Mouse (Mus musculus) embryonic facial prominence, embryonic 14.5 days (tissue): ENCODE results near the gene Cyp2u1. TPM values are rescaled to one million over a fixed set of nuclear protein-coding genes. Genes with fewer than 3 reads are reported as not detected.

Source experiments
- ATAC-seq: fragments of 200-750 bp; cut with Nextera tagmentation; 2 replicates; pipeline ENCODE4 v1.8.0; 2017; ENCODE audit warnings: low read depth, moderate number of reproducible peaks, moderate TSS enrichment
- DNase-seq: peaks from one replicate; pipeline ENCODE4 v3.0.0-alpha.2; 2015; ENCODE audit warnings: low spot score
- H3K27ac ChIP-seq: fragments of 300-500 bp; sonication (generic); replicated peaks from 2 replicates; pipeline ENCODE4 v1.5.1; 2014; ENCODE audit warnings: low read depth, mild to moderate bottlenecking, low read length, moderate library complexity
- H3K27me3 ChIP-seq: fragments of 300-500 bp; sonication (generic); replicated peaks from 2 replicates; pipeline ENCODE4 v1.6.1; 2014; ENCODE audit warnings: low read length; ENCODE audit not compliant: control insufficient read depth, insufficient read depth
- H3K36me3 ChIP-seq: fragments of 300-500 bp; sonication (generic); 2 replicates; pipeline ENCODE4 v1.6.1; 2014; ENCODE audit warnings: low read length, mixed read lengths; ENCODE audit not compliant: control insufficient read depth, insufficient read depth
- H3K4me1 ChIP-seq: fragments of 300-500 bp; sonication (generic); 2 replicates; pipeline ENCODE4 v1.6.1; 2014; ENCODE audit warnings: antibody characterized with exemption, low read length; ENCODE audit not compliant: control insufficient read depth, insufficient read depth
- H3K4me2 ChIP-seq: fragments of 300-500 bp; sonication (generic); 2 replicates; pipeline ENCODE4 v1.6.1; 2014; ENCODE audit warnings: low read depth, mild to moderate bottlenecking, low read length, moderate library complexity, mixed read lengths
- H3K4me3 ChIP-seq: fragments of 300-500 bp; sonication (generic); 2 replicates; pipeline ENCODE4 v1.5.1; 2014; ENCODE audit warnings: low read depth, mild to moderate bottlenecking, low read length
- H3K9ac ChIP-seq: fragments of 300-500 bp; sonication (generic); 2 replicates; pipeline ENCODE4 v1.6.1; 2014; ENCODE audit warnings: low read depth, mild to moderate bottlenecking, low read length, moderate library complexity, mixed read lengths
- H3K9me3 ChIP-seq: fragments of 300-500 bp; sonication (generic); 2 replicates; pipeline ENCODE4 v1.6.1; 2016; ENCODE audit warnings: low read length; ENCODE audit not compliant: control insufficient read depth
- WGBS: fragments of 180-500 bp; shearing (Covaris S2); extraction: QIAGEN DNeasy Blood & Tissue Kit; methylation state at CpG from one replicate; pipeline ENCODE4 v1.1.7; 2014; 5-methylcytosine and 5-hydroxymethylcytosine counted together
- polyA plus RNA-seq: library from polyadenylated mRNA; unstranded; fragments of >200 nt; fragmentation: Nextera tagmentation; extraction: Ambion mirVana; gene quantifications from 2 replicates; pipeline ENCODE4 v1.2.1, GENCODE M21; 2014

Gene Cyp2u1
- polyA plus RNA-seq, 1 experiment from 2014 or later, result 2.4 TPM

DNA sequence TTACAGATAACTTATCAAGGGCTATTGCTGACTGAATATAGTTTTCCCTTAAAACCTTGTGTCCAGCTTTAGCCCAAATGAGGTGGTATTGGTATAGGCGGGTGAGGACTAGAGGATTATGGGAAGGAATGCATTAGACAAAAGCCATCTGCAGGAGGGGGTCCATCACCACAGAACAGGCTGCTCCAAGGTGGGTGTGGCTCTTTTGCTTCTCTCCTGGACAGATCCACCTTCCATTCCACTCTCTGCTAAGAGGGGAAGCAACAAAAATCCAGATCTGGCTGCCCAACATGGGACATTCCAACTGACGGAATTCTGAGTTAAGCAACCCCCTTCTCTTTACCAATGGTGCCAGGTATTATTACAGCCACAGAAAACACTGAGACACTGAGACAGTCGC lies 44.1 kb downstream of the Cyp2u1 start:
- Histone ChIP-seq H3K9ac (no peak overlapping the region), H3K4me1 (no peaks in the 10 kb centered on the region), H3K27ac (no peak overlapping the region), H3K36me3 (peaks cover 27% of the 10 kb centered on the region), H3K27me3 (no peaks in the 10 kb centered on the region), H3K4me2 (no peak overlapping the region), H3K9me3 (peaks cover 8% of the 10 kb centered on the region), H3K4me3 (no peak overlapping the region)
- no peak for ATAC-seq
- 87% methylated on average over 3 of the region's 3 CpGs for WGBS
- DNase-seq, result no peak

DNA sequence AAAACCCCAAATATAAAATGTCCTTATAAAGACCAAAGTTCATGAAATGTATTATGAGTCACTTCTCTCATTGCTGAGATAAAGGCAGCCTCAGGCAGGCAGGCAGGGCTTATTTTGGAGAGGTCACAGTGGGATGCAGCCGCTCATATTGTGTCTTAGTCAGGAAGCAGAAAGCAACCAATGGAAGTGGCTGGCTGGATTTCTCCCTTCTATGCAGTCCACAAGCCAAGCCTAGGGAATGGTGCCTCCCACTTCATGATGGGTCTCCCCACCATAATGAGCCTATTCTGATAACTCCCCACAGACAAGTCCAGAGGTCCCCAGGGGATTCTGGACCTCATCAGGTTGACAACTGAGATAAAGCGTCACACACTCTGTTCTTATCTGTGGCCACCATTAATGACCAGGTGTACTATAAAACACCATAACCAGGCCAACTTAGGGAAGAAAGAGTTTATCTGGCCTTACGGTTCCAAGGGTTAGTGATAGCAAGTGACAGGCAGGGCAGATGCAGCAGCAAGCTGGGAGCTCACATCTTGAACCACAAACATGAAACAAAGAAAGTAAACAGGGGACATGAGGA lies 47.5 kb downstream of the Cyp2u1 start:
- no peak overlapping the region for H3K4me2 ChIP-seq
- H3K4me3 ChIP-seq, result no peak overlapping the region
- no peaks in the 10 kb centered on the region for H3K4me1 ChIP-seq
- no peak overlapping the region for H3K9ac ChIP-seq
- H3K9me3 ChIP-seq, result peaks cover 5% of the 10 kb centered on the region; the same call in 1 of the 2 replicates
- DNase-seq (no peak), ATAC-seq (no peak)
- no peak overlapping the region for H3K27ac ChIP-seq
- WGBS, result 94% methylated on average over 3 of the region's 3 CpGs
- peaks cover 4% of the 10 kb centered on the region; the same call in 1 of the 2 replicates for H3K36me3 ChIP-seq
- no peaks in the 10 kb centered on the region for H3K27me3 ChIP-seq

GRCm38 (mm10) chr3:131254991-131255390 lies 48.0 kb downstream of the Cyp2u1 start:
- ATAC-seq, result no peak
- H3K9me3 ChIP-seq, result peaks cover 5% of the 10 kb centered on the region; the same call in 1 of the 2 replicates
- WGBS, result 94% methylated on average over 4 of the region's 4 CpGs

DNA sequence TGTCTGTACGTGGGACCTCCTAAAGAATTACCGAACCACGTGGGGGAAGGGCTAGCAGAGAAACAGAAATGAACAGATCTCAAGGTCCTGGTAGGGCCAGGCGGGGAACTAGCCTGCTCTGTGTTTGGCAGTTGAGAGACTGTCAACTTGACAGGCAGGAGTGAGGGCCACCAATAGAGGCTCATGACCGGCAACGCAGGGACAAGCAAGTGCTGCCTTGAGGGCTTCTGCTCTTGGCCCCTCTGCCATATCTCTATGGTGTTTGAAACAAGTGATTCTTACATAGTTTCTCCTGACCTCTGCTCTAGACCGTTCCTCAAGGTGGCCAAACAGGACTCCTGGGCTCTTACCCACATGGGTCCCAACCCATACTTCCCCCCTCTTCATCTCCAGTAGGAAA lies 51.4 kb downstream of the Cyp2u1 start:
- Histone ChIP-seq H3K9ac (no peak overlapping the region), H3K4me1 (no peaks in the 10 kb centered on the region), H3K4me2 (no peak overlapping the region), H3K27ac (no peak overlapping the region), H3K27me3 (no peaks in the 10 kb centered on the region), H3K36me3 (peaks cover 31% of the 10 kb centered on the region), H3K4me3 (no peak overlapping the region), H3K9me3 (peaks cover 5% of the 10 kb centered on the region; the same call in 1 of the 2 replicates)
- ATAC-seq (no peak), DNase-seq (no peak)
- 83% methylated on average over 7 of the region's 7 CpGs for WGBS

More at GRCm38 (mm10) chr3:131254991-131255390, 48.0 kb downstream of the Cyp2u1 start:
- Histone ChIP-seq H3K4me1 (no peaks in the 10 kb centered on the region), H3K9ac (no peak overlapping the region), H3K4me3 (no peak overlapping the region), H3K27me3 (no peaks in the 10 kb centered on the region), H3K27ac (no peak overlapping the region), H3K36me3 (peaks cover 4% of the 10 kb centered on the region; the same call in 1 of the 2 replicates), H3K4me2 (no peak overlapping the region)
- no peak for DNase-seq

GRCm38 (mm10) chr3:131250978-131251377 lies 52.0 kb downstream of the Cyp2u1 start:
- no peak overlapping the region for H3K4me2 ChIP-seq
- no peaks in the 10 kb centered on the region for H3K27me3 ChIP-seq
- peaks cover 34% of the 10 kb centered on the region for H3K36me3 ChIP-seq
- H3K9ac ChIP-seq, result no peak overlapping the region
- no peak overlapping the region for H3K4me3 ChIP-seq
- no peak overlapping the region for H3K27ac ChIP-seq
- H3K9me3 ChIP-seq, result peaks cover 5% of the 10 kb centered on the region; the same call in 1 of the 2 replicates
- DNase-seq, result no peak
- WGBS, result 87% methylated on average over 13 of the region's 13 CpGs
- ATAC-seq, result no peak
- H3K4me1 ChIP-seq, result no peaks in the 10 kb centered on the region

DNA sequence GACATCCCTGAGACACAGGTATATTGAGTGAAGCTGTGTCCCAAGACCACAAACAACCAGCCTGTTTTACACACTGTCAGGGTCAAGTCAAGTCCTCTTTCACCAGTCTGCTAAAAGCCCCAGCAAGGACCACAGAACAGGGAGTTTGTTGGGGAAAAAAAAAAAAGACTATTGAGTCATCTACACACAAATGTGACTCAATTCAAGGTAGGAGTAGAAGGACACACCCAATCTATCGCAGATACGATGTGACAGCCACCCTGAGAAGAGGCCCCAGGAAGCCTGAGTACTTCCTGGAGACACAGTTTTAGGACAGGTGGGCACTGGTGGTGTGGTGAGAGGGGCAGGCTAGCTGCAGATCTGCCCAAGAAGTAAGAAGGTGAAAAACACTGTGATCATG lies 52.7 kb downstream of the Cyp2u1 start:
- no peak overlapping the region for H3K27ac ChIP-seq
- no peak for DNase-seq
- no peak overlapping the region for H3K4me3 ChIP-seq
- H3K9ac ChIP-seq, result no peak overlapping the region
- H3K4me2 ChIP-seq, result no peak overlapping the region
- no peaks in the 10 kb centered on the region for H3K4me1 ChIP-seq
- no peaks in the 10 kb centered on the region for H3K27me3 ChIP-seq
- no peak for ATAC-seq
- WGBS, result 86% methylated on average over 2 of the region's 2 CpGs
- H3K9me3 ChIP-seq, result peaks cover 5% of the 10 kb centered on the region; the same call in 1 of the 2 replicates
- peaks cover 34% of the 10 kb centered on the region for H3K36me3 ChIP-seq

DNA sequence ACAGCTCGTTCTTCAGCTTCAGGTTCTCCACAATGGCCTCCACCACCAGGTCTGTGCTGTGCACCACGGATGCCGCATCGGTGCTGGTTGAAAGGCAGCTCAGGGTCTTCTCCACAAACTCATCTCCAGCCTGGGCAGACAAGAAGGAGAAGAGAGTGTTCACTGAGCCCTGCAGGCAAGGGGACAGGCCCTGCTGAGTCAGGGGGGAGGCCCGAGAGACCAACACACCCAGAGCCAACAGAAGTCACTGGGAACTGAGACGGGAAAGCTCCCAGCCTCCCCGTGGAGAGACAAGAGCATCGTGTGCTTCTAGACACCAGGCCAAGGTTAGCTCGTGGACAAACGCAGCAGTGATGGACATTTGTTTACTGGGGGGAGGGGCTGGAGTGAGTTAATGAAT lies 54.6 kb downstream of the Cyp2u1 start:
- H3K9me3 ChIP-seq, result peaks cover 2% of the 10 kb centered on the region; the same call in 1 of the 2 replicates
- H3K4me3 ChIP-seq, result no peak overlapping the region
- 82% methylated on average over 10 of the region's 10 CpGs for whole genome bisulfite sequencing
- no peaks in the 10 kb centered on the region for H3K4me1 ChIP-seq
- H3K27me3 ChIP-seq, result no peaks in the 10 kb centered on the region
- DNase-seq (no peak), ATAC-seq (no peak)
- H3K9ac ChIP-seq, result no peak overlapping the region
- no peak overlapping the region for H3K27ac ChIP-seq
- H3K4me2 ChIP-seq, result no peak overlapping the region
- peaks cover 45% of the 10 kb centered on the region; the same call in 1 of the 2 replicates for H3K36me3 ChIP-seq

DNA sequence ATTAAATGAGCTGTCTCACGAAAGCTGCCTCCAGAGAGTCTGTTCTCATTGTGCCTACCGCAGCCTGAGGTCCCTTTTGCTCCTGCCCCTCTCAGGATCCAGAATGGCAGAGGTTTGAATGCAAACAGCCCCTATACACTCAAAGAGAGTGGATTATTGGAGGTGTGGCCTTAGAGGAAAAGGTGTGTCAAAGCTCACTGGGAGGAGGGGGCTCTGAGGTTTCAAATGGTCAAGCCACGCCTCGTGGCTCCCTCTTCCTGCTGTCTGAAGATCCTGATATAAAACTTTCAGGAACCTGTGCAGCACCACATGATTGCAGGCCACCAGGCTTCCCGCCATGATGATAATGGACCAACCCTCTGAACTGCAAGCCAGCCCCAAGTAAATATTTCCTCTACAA lies 55.2 kb downstream of the Cyp2u1 start:
- Histone ChIP-seq H3K4me3 (no peak overlapping the region), H3K36me3 (peaks cover 45% of the 10 kb centered on the region; the same call in 1 of the 2 replicates), H3K4me2 (no peak overlapping the region), H3K27me3 (no peaks in the 10 kb centered on the region), H3K9me3 (no peaks in the 10 kb centered on the region), H3K27ac (no peak overlapping the region), H3K4me1 (no peaks in the 10 kb centered on the region), H3K9ac (no peak overlapping the region)
- DNase-seq, result no peak
- no peak for ATAC-seq
- WGBS, result 89% methylated on average over 5 of the region's 5 CpGs

DNA sequence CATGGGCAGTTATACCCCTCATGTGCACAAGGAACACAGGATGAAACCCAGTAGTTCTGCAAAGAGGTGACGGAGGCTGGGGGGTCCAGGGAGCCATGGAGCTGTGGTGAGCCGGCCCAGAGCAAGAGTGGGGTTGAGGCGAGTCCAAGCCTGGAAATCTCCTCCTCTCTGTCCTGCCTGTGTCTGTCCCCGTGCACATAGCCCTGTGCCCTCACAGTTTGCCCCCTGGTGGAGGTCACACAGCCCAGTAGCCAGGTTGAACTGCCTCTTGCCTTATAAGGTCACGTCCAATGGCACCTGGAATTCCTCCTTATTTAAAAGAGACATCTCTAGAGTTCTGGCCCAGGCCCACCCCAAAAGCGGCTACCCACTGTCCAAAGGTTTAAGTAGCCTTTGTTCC lies 55.6 kb downstream of the Cyp2u1 start:
- Histone ChIP-seq H3K4me2 (no peak overlapping the region), H3K36me3 (peaks cover 45% of the 10 kb centered on the region; the same call in 1 of the 2 replicates), H3K9ac (no peak overlapping the region), H3K4me3 (no peak overlapping the region), H3K4me1 (no peaks in the 10 kb centered on the region), H3K27ac (no peak overlapping the region), H3K9me3 (no peaks in the 10 kb centered on the region), H3K27me3 (no peaks in the 10 kb centered on the region)
- WGBS, result 71% methylated on average over 6 of the region's 6 CpGs
- ATAC-seq, result no peak
- DNase-seq, result no peak
